Mouse (Mus musculus) heart, postnatal 0 days (tissue): ENCODE results near the gene Faap24.

Source experiments
- CTCF ChIP-seq: IDR thresholded peaks from 2 replicates; pipeline ENCODE4 v1.5.1; 2016; ENCODE audit warnings: antibody characterized with exemption, control low read depth, low read depth
- EP300 ChIP-seq: IDR thresholded peaks from 2 replicates; pipeline ENCODE4 v1.6.1; 2016; ENCODE audit warnings: antibody characterized with exemption, low read depth

DNA sequence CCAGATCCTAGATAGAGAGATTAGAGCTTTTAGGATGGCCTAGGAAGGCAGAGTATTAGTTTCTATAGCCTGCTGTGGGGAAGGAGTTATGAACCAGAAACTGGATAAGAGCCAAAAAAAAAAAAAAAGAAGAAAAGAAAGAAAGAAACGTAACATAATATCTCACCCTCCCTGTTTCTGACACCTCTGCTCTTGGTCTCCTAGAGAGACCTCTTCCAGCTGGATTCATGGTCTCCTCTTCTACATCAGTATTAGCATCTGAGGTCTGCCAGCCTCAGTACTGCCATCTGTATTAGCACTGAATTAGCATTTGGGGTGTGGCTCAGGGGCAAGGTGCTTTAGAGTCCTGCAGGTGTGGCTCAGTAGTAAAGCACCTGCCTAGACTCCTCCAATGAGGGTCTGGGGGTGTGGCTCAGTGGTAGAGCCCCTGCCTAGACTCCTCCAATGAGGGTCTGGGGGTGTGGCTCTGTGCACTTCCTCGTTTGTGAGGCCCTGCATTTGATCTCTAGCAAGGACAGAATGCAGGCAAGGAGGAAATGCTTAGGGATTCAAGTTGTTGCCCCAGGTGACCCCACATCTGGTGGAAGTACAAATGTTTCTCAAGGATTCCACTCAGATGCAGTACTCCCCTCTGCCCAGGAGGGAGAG, 13.8 kb downstream of the Faap24 start:
- TF ChIP-seq CTCF (no peak), EP300 (no peak)
